ENCODE assay signal across 31 mouse cellular contexts in genomic region chr8:92042951-92043350, GRCm38 (mm10).
A peak's percentile ranks its signal among the peaks of the same experiment; 100 is the strongest.
DNase-seq lines count a peak whose midpoint lies in the region; ATAC-seq and TF ChIP-seq lines count a peak whose summit lies in the region.
"Had no signal": no experiment of that assay in that cellular context is flagged by ENCODE, and none has a peak within 500 bp of the region (broad histone marks: within the 10 kb centered on the region; RNA-seq: fewer than 3 reads in every experiment).

No protein-coding gene starts in this region.

- H3K4me2 ChIP-seq in midbrain, embryonic 11.5 days, result peak overlapping the region; percentile 2; the same call in 1 of the 2 replicates
- no peak overlapping the region for H3K4me2 ChIP-seq in midbrain, postnatal 0 days (ENCODE audit: low read depth, low read length, poor library complexity, severe bottlenecking)
- H3K4me2 ChIP-seq: embryonic facial prominence, embryonic 15.5 days; forebrain, embryonic 12.5 days; hindbrain, embryonic 14.5 days; kidney, embryonic 15.5 days; liver, embryonic 13.5 days; neural tube, embryonic 13.5 days had no signal

- H3K9me3 ChIP-seq in midbrain, embryonic 11.5 days (ENCODE audit: control insufficient read depth, low read length), result no peaks in the 10 kb centered on the region; the same call in 1 of the 2 replicates
- H3K9me3 ChIP-seq in midbrain, postnatal 0 days (ENCODE audit: low read length), result no peaks in the 10 kb centered on the region
- H3K9me3 ChIP-seq: embryonic facial prominence, embryonic 15.5 days; kidney, embryonic 15.5 days; liver, embryonic 13.5 days; neural tube, embryonic 13.5 days had no signal

- H3K27ac ChIP-seq in midbrain, embryonic 11.5 days (ENCODE audit: low read depth, low read length), result no peak overlapping the region
- no peak overlapping the region for H3K27ac ChIP-seq in midbrain, postnatal 0 days (ENCODE audit: low read depth, low read length)
- H3K27ac ChIP-seq: embryonic facial prominence, embryonic 10.5 days; embryonic facial prominence, embryonic 15.5 days; forebrain, embryonic 12.5 days; hindbrain, embryonic 14.5 days; kidney, embryonic 15.5 days; liver, embryonic 13.5 days; macrophage; neural tube, embryonic 13.5 days had no signal

- H3K27me3 ChIP-seq in midbrain, embryonic 11.5 days (ENCODE audit: control insufficient read depth, insufficient read depth, low read length), result no peaks in the 10 kb centered on the region
- no peaks in the 10 kb centered on the region for H3K27me3 ChIP-seq in midbrain, postnatal 0 days (ENCODE audit: insufficient read depth, low read length)
- H3K27me3 ChIP-seq: CH12.LX; embryonic facial prominence, embryonic 15.5 days; liver, embryonic 13.5 days had no signal

- no peaks in the 10 kb centered on the region for H3K36me3 ChIP-seq in midbrain, embryonic 11.5 days (ENCODE audit: control insufficient read depth, insufficient read depth, low read length)
- no peaks in the 10 kb centered on the region for H3K36me3 ChIP-seq in midbrain, postnatal 0 days (ENCODE audit: insufficient read depth, low read length)
- H3K36me3 ChIP-seq: embryonic facial prominence, embryonic 10.5 days; embryonic facial prominence, embryonic 15.5 days; forebrain, embryonic 12.5 days; kidney, embryonic 15.5 days; liver, embryonic 13.5 days; neural tube, embryonic 13.5 days had no signal

- ATAC-seq in midbrain, embryonic 11.5 days (ENCODE audit: low FRiP score), result peak; percentile 54
- ATAC-seq in midbrain, postnatal 0 days (ENCODE audit: low FRiP score), result no peak
- ATAC-seq in granulocyte monocyte progenitor cell, adult 5-6 weeks (replicated peaks; ENCODE audit: poor library complexity, severe bottlenecking), result no peak
- ATAC-seq: forebrain, postnatal 0 days had no signal

- DNase-seq in embryo, embryonic 10 days (ENCODE audit: low spot score), result peak; percentile 73
- no peak for DNase-seq in embryo, embryonic 9.5 days (ENCODE audit: extremely low spot score)
- no peak for DNase-seq in midbrain, embryonic 11.5 days (ENCODE audit: low spot score, missing footprints)
- no peak for DNase-seq in midbrain, postnatal 0 days (ENCODE audit: low spot score)
- DNase-seq in WW6 (ENCODE audit: low read depth, low spot score) (peak; percentile 58), liver (no peak)
- DNase-seq in forelimb bud, embryonic 11.5 days (ENCODE audit: low read depth, low spot score), result peak; percentile 48
- DNase-seq: adrenal gland, adult 8-10 months; cerebellum, adult 8-10 months; cerebellum, postnatal 36 days; forebrain, postnatal 0 days; gastrocnemius, postnatal 10 days; heart, postnatal 14 days; kidney, adult 18-20 months; kidney, postnatal 4 days; left cerebral cortex, postnatal 4 days; liver, embryonic 13.5 days; lung, adult 18-20 months; lung, postnatal 10 days; right cerebral cortex, postnatal 14 days; spleen, adult 18-20 months; thymus, postnatal 14 days had no signal

- no peak for TF ChIP-seq CTCF in midbrain, postnatal 0 days (IDR thresholded peaks at IDR 0.05)

- H3K4me3 ChIP-seq in midbrain, embryonic 11.5 days (ENCODE audit: low read depth, low read length), result no peak overlapping the region
- no peak overlapping the region for H3K4me3 ChIP-seq in midbrain, postnatal 0 days (ENCODE audit: low read depth, low read length)
- H3K4me3 ChIP-seq: embryonic facial prominence, embryonic 10.5 days; embryonic facial prominence, embryonic 15.5 days; forebrain, embryonic 12.5 days; kidney, embryonic 15.5 days; liver, embryonic 13.5 days; neural tube, embryonic 13.5 days had no signal

- H3K4me1 ChIP-seq in midbrain, embryonic 11.5 days (ENCODE audit: control insufficient read depth, insufficient read depth, low read length), result peaks cover 14% of the 10 kb centered on the region
- H3K4me1 ChIP-seq in midbrain, postnatal 0 days (ENCODE audit: insufficient read depth, low read length), result no peaks in the 10 kb centered on the region
- H3K4me1 ChIP-seq: embryonic facial prominence, embryonic 15.5 days; kidney, embryonic 15.5 days; liver, embryonic 13.5 days had no signal

- no peak overlapping the region for H3K9ac ChIP-seq in midbrain, embryonic 11.5 days (ENCODE audit: low read length)
- H3K9ac ChIP-seq in midbrain, postnatal 0 days (replicated peaks; ENCODE audit: low read length, poor library complexity, severe bottlenecking), result no peak overlapping the region
- H3K9ac ChIP-seq: embryonic facial prominence, embryonic 15.5 days; forebrain, embryonic 12.5 days; forebrain, postnatal 0 days; hindbrain, embryonic 14.5 days; kidney, embryonic 15.5 days; liver, embryonic 13.5 days; neural tube, embryonic 13.5 days had no signal

- 2% methylated on average over 6 of the region's 6 CpGs for WGBS in midbrain, embryonic 11.5 days
- WGBS in midbrain, postnatal 0 days, result 11% methylated on average over 6 of the region's 6 CpGs

Comparison
In these comparisons a context has a peak if more than half of its experiments do, and no peak if none do; other contexts are left out.
1. DNase-seq: peak in embryo, embryonic 10 days (single experiment), WW6 (single experiment) and forelimb bud, embryonic 11.5 days (single experiment); none in embryo, embryonic 9.5 days (single experiment), midbrain, embryonic 11.5 days (single experiment), midbrain, postnatal 0 days (single experiment) and liver (single experiment).